Mouse (Mus musculus): ENCODE measurements at regions not wholly inside any gene's neighbourhood (a gene's known extent, or its start where the extent isn't known, plus 50 kb on each side); places are given as distances from the start of the nearest gene placed in this dataset.
"Not testable (repeated sequence)": the region's sequence is repeated elsewhere in the genome, so short reads cannot be mapped to it uniquely, and the experiment has no call there.

- DNase-seq: peak; percentile 6
These were observed 189.2 kb upstream of the Gm10767 start for GRCm38 (mm10) chr13:66715191-66716161.

- DNase-seq: not testable (repeated sequence)
These were observed 193.7 kb upstream of the Gm10767 start for GRCm38 (mm10) chr13:66711010-66711409.

GRCm38 (mm10) chr13:66697983-66698535 is 206.7 kb upstream of the Gm10767 start:
- DNase-seq: not testable (repeated sequence)

- DNase-seq: not testable (repeated sequence)
These were observed 223.9 kb upstream of the Gm10767 start for GRCm38 (mm10) chr13:66680766-66681165.

GRCm38 (mm10) chr13:66642245-66642644 is 201.3 kb upstream of the 2410141K09Rik start:
- DNase-seq: not testable (repeated sequence)

- DNase-seq: not testable (repeated sequence)
These were observed 184.8 kb upstream of the 2410141K09Rik start for GRCm38 (mm10) chr13:66625761-66626160.

GRCm38 (mm10) chr13:66586041-66586440 is 145.1 kb upstream of the 2410141K09Rik start:
- DNase-seq: not testable (repeated sequence)

GRCm38 (mm10) chr13:66563616-66564015 is 122.7 kb upstream of the 2410141K09Rik start:
- not testable (repeated sequence) for DNase-seq

GRCm38 (mm10) chr13:66556397-66556796 is 115.5 kb upstream of the 2410141K09Rik start:
- not testable (repeated sequence) for DNase-seq

GRCm38 (mm10) chr13:66547951-66548350 is 107.0 kb upstream of the 2410141K09Rik start:
- DNase-seq: not testable (repeated sequence)

GRCm38 (mm10) chr13:66519596-66519995 is 78.7 kb upstream of the 2410141K09Rik start:
- DNase-seq: not testable (repeated sequence)

Small RNA genes lying in the stretch of these regions (microRNA-seq; reads per million reads assigned to microRNA genes)
- gene Gm27501: 0 reads per million in 2 experiments

Measured in adrenal gland, postnatal 14 days (tissue).